Comparison of ENCODE assay signal across 16 mouse cellular contexts in genomic region chr14:72342181-72342580, GRCm38 (mm10).
DNase-seq lines count a peak whose midpoint lies in the region; ATAC-seq lines count a peak whose summit lies in the region.
"Had no signal": no experiment of that assay in that cellular context is flagged by ENCODE, and none has a peak within 500 bp of the region (broad histone marks: within the 10 kb centered on the region; RNA-seq: fewer than 3 reads in every experiment).

No protein-coding gene starts in this region.

- peaks cover 10% of the 10 kb centered on the region for H3K4me1 ChIP-seq in forebrain, embryonic 13.5 days
- H3K4me1 ChIP-seq in forebrain, embryonic 10.5 days: peaks cover 9% of the 10 kb centered on the region
- H3K4me1 ChIP-seq in embryonic facial prominence, embryonic 14.5 days (ENCODE audit: control insufficient read depth, insufficient read depth, low read length): peaks cover 4% of the 10 kb centered on the region

- no peak overlapping the region for H3K9ac ChIP-seq in forebrain, embryonic 13.5 days
- H3K9ac ChIP-seq in embryonic facial prominence, embryonic 14.5 days (ENCODE audit: low read depth, low read length): no peak overlapping the region
- H3K9ac ChIP-seq: hindbrain, embryonic 12.5 days; limb, embryonic 13.5 days; liver, postnatal 0 days had no signal

- H3K27ac ChIP-seq in forebrain, embryonic 13.5 days: no peak overlapping the region
- no peak overlapping the region for H3K27ac ChIP-seq in forebrain, embryonic 10.5 days
- H3K27ac ChIP-seq in embryonic facial prominence, embryonic 14.5 days (replicated peaks; ENCODE audit: low read depth, low read length): no peak overlapping the region
- H3K27ac ChIP-seq: hindbrain, embryonic 12.5 days; limb, embryonic 13.5 days had no signal

- peak; percentile 77 for ATAC-seq in forebrain, embryonic 13.5 days
- ATAC-seq in embryonic facial prominence, embryonic 14.5 days (ENCODE audit: low read depth): no peak
- ATAC-seq: activated CD4-positive, CD25-positive, alpha-beta regulatory T cell, adult 4 months; liver, postnatal 0 days had no signal

- intact Hi-C loops in left cerebral cortex, postnatal 4 days (cut with DNase I): no loop called here
- intact Hi-C loops in left cerebral cortex, postnatal 10 days (cut with DNase I): no loop called here

- DNase-seq in forebrain, embryonic 10.5 days (ENCODE audit: extremely low spot score, low spot score): no peak
- peak; percentile 29 for DNase-seq in left cerebral cortex, postnatal 4 days
- DNase-seq in left cerebral cortex, postnatal 10 days (ENCODE audit: extremely low spot score in 1 of 2, low spot score in 2 of 2): no peak
- no peak for DNase-seq in embryonic facial prominence, embryonic 14.5 days (ENCODE audit: low spot score)
- DNase-seq in lung, postnatal 36 days: peak; percentile 1
- no peak for DNase-seq in c-Kit-positive CD71-positive TER-119-positive erythroid progenitor cells, embryonic 14.5 days (ENCODE audit: low spot score)
- DNase-seq in frontal cortex, adult 2 months (ENCODE audit: extremely low spot score in 1 of 2, low spot score in 1 of 2): no peak
- DNase-seq: cerebellum, adult 9-10 months; liver, postnatal 0 days; right cerebral cortex, postnatal 25 days; thymus, postnatal 14 days had no signal

- 38% methylated on average over 5 of the region's 5 CpGs for WGBS in forebrain, embryonic 13.5 days
- 78% methylated on average over 5 of the region's 5 CpGs for WGBS in forebrain, embryonic 10.5 days
- 28% methylated on average over 5 of the region's 5 CpGs for WGBS in embryonic facial prominence, embryonic 14.5 days

- H3K36me3 ChIP-seq in forebrain, embryonic 13.5 days (ENCODE audit: poor library complexity, severe bottlenecking): no peaks in the 10 kb centered on the region
- no peaks in the 10 kb centered on the region for H3K36me3 ChIP-seq in forebrain, embryonic 10.5 days (replicated peaks)
- no peaks in the 10 kb centered on the region for H3K36me3 ChIP-seq in embryonic facial prominence, embryonic 14.5 days (ENCODE audit: control insufficient read depth, insufficient read depth, low read length)
- H3K36me3 ChIP-seq: G1E; hindbrain, embryonic 12.5 days; limb, embryonic 13.5 days had no signal

- no peak overlapping the region for H3K4me3 ChIP-seq in forebrain, embryonic 13.5 days
- H3K4me3 ChIP-seq in forebrain, embryonic 10.5 days: no peak overlapping the region
- no peak overlapping the region for H3K4me3 ChIP-seq in embryonic facial prominence, embryonic 14.5 days (ENCODE audit: low read depth, low read length)
- H3K4me3 ChIP-seq: hindbrain, embryonic 12.5 days; limb, embryonic 13.5 days had no signal

- H3K27me3 ChIP-seq in forebrain, embryonic 13.5 days: no peaks in the 10 kb centered on the region
- no peaks in the 10 kb centered on the region for H3K27me3 ChIP-seq in forebrain, embryonic 10.5 days (ENCODE audit: poor library complexity, severe bottlenecking)
- H3K27me3 ChIP-seq in embryonic facial prominence, embryonic 14.5 days (replicated peaks; ENCODE audit: control insufficient read depth, insufficient read depth, low read length): no peaks in the 10 kb centered on the region
- H3K27me3 ChIP-seq: hindbrain, embryonic 12.5 days; limb, embryonic 13.5 days had no signal

- peak overlapping the region; percentile 29 for H3K4me2 ChIP-seq in forebrain, embryonic 13.5 days
- 0 out of 2 replicates have a peak overlapping the region, but pooled peaks have one; percentile 4 for H3K4me2 ChIP-seq in embryonic facial prominence, embryonic 14.5 days (ENCODE audit: low read depth, low read length)
- H3K4me2 ChIP-seq: hindbrain, embryonic 12.5 days; limb, embryonic 13.5 days had no signal

- H3K9me3 ChIP-seq in forebrain, embryonic 13.5 days (replicated peaks): no peaks in the 10 kb centered on the region
- H3K9me3 ChIP-seq in forebrain, embryonic 10.5 days: no peaks in the 10 kb centered on the region
- H3K9me3 ChIP-seq in embryonic facial prominence, embryonic 14.5 days (ENCODE audit: control insufficient read depth, low read length): no peaks in the 10 kb centered on the region
- H3K9me3 ChIP-seq: hindbrain, embryonic 12.5 days; limb, embryonic 13.5 days had no signal

Comparison
In these comparisons a context has a peak if more than half of its experiments do, and no peak if none do; other contexts are left out.
1. DNase-seq: peak in left cerebral cortex, postnatal 4 days (single experiment) and lung, postnatal 36 days (single experiment); none in forebrain, embryonic 10.5 days (single experiment), left cerebral cortex, postnatal 10 days (0 of 2), embryonic facial prominence, embryonic 14.5 days (single experiment), c-Kit-positive CD71-positive TER-119-positive erythroid progenitor cells, embryonic 14.5 days (single experiment) and frontal cortex, adult 2 months (0 of 2).